Mouse (Mus musculus) embryo, embryonic 11.5 days (tissue): ENCODE data around the gene Olfr1412.

Source experiments
- DNase-seq: peaks from one replicate; pipeline ENCODE4 v3.0.0-alpha.2; 2012; ENCODE audit warnings: low read depth, low spot score

Olfr1412 gene

GRCm38 (mm10) chr1:92637501-92638172, 52.1 kb downstream of the Olfr1412 start:
- DNase-seq = no peak

- no peak for DNase-seq
Observed at GRCm38 (mm10) chr1:92638181-92638580, 52.6 kb downstream of the Olfr1412 start.

GRCm38 (mm10) chr1:92638736-92639135, 53.2 kb downstream of the Olfr1412 start:
- DNase-seq = no peak

DNA sequence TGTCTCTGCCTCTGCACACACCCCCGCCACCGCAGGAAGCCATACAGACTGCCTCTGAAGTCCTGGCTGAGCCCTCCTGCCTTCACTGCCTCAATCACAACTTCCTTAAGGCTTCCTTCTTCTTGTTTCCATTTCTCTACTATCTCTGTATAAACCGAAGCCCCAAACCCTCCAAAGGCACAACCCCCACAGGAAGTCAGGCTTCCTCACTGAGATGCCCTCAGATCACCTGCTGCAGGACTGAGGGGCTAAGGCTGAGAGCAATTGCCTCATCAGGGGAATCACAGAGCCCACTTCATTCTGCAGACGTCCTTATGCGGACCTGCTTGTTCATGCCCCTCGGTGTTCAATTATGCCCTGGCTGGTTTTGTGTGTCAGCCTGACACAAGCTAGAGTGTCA, 54.8 kb downstream of the Olfr1412 start:
- no peak for DNase-seq
